In the genomic region with DNA sequence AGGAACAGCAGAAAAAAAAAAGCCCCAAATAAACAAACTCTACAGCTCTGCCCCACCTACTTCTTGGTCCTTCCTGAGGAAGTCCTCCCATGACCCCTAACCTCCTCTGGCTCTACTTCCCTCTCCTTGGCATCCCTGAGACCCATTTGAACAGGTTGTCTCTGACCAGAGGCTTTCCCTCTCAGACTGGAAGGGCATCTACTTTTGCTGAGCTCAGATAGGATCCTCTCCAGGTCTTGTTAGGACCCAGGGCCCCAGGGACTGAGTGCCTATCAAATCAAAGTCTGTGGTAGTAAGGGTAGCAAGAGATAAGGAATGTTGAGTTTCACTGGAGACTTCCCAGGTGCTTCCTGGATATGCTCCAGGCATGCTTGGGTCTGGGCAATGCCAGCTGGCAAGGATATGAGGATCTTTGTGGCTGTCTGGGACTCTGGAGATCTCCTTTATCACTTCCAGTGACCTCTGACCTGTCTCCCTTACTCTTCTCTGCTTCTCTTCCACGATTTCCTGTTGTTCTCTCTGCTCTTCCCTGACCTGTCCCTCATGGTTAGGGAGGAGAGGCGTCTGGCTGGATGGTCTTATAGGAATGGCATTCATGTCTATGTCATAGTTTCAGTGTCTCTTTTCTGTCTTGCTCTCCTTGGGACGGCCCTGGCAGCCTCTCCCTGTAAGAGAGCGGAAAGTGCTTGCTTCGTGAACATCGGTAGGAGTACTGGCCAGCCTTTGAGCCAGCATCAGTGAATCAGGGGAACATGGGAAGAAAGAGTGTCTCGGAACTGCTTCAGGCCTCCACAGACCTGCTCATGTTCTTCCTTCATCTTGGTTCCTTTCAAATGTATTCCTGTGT, we compare ENCODE assay signal across 12 mouse cellular contexts. TPM values are rescaled to one million over a fixed set of nuclear protein-coding genes. Genes with fewer than 3 reads are reported as not detected.
A peak's percentile ranks its signal among the peaks of the same experiment; 100 is the strongest.
DNase-seq lines count a peak whose midpoint lies in the region; ATAC-seq and TF ChIP-seq lines count a peak whose summit lies in the region.
"Had no signal": no experiment of that assay in that cellular context is flagged by ENCODE, and none has a peak within 500 bp of the region (broad histone marks: within the 10 kb centered on the region; RNA-seq: fewer than 3 reads in every experiment).

No protein-coding gene starts in this region.

- H3K27me3 ChIP-seq in heart, embryonic 10.5 days (ENCODE audit: insufficient read depth, poor library complexity, severe bottlenecking) = peaks cover 46% of the 10 kb centered on the region
- 0 out of 2 replicates have a peak, but pooled peaks cover 5% of the 10 kb centered on the region for H3K27me3 ChIP-seq in liver, postnatal 0 days (ENCODE audit: insufficient read depth, low read length)
- no peaks in the 10 kb centered on the region for H3K27me3 ChIP-seq in liver, embryonic 11.5 days (replicated peaks; ENCODE audit: control insufficient read depth, insufficient read depth, low read length)
- H3K27me3 ChIP-seq: embryonic facial prominence, embryonic 13.5 days; forebrain, embryonic 15.5 days had no signal

- intact Hi-C loops in heart, postnatal 36 days (cut with DNase I) = no loop called here

- ATAC-seq in liver, postnatal 0 days = no peak
- no peak for ATAC-seq in liver, embryonic 11.5 days (replicated peaks; ENCODE audit: low FRiP score)
- ATAC-seq: forebrain, embryonic 15.5 days had no signal

- H3K27ac ChIP-seq in heart, embryonic 10.5 days = peak overlapping the region; percentile 62; the same call in 1 of the 2 replicates
- H3K27ac ChIP-seq in liver, postnatal 0 days (ENCODE audit: low read depth) = peak overlapping the region; percentile 62
- no peak overlapping the region for H3K27ac ChIP-seq in liver, embryonic 11.5 days (ENCODE audit: low read depth, low read length)
- H3K27ac ChIP-seq: embryonic facial prominence, embryonic 13.5 days; forebrain, embryonic 15.5 days had no signal

- 0 out of 2 replicates have a peak overlapping the region, but pooled peaks have one; percentile 18 for H3K4me2 ChIP-seq in liver, postnatal 0 days (ENCODE audit: low read depth, low read length)
- H3K4me2 ChIP-seq in liver, embryonic 11.5 days = no peak overlapping the region
- H3K4me2 ChIP-seq: embryonic facial prominence, embryonic 13.5 days; forebrain, embryonic 15.5 days had no signal

- H3K4me1 ChIP-seq in heart, embryonic 10.5 days = peaks cover 77% of the 10 kb centered on the region
- peaks cover 20% of the 10 kb centered on the region for H3K4me1 ChIP-seq in liver, postnatal 0 days (ENCODE audit: insufficient read depth)
- H3K4me1 ChIP-seq in liver, embryonic 11.5 days (replicated peaks; ENCODE audit: control insufficient read depth, insufficient read depth, low read length) = 0 out of 2 replicates have a peak, but pooled peaks cover 5% of the 10 kb centered on the region

- H3K9ac ChIP-seq in liver, postnatal 0 days (replicated peaks) = no peak overlapping the region
- H3K9ac ChIP-seq in liver, embryonic 11.5 days (ENCODE audit: low read depth, low read length) = no peak overlapping the region
- H3K9ac ChIP-seq: embryonic facial prominence, embryonic 13.5 days; forebrain, embryonic 15.5 days had no signal

- H3K36me3 ChIP-seq in heart, embryonic 10.5 days = no peaks in the 10 kb centered on the region
- H3K36me3 ChIP-seq in liver, postnatal 0 days (replicated peaks; ENCODE audit: insufficient read depth, low read length) = no peaks in the 10 kb centered on the region
- no peaks in the 10 kb centered on the region for H3K36me3 ChIP-seq in liver, embryonic 11.5 days (ENCODE audit: control insufficient read depth, insufficient read depth, low read length)
- H3K36me3 ChIP-seq: embryonic facial prominence, embryonic 13.5 days; forebrain, embryonic 15.5 days had no signal

- DNase-seq in heart, embryonic 10.5 days (ENCODE audit: low spot score) = no peak
- DNase-seq in heart, postnatal 36 days = no peak
- no peak for DNase-seq in liver, postnatal 0 days
- DNase-seq in liver, embryonic 11.5 days (ENCODE audit: low spot score) = no peak
- peak; percentile 58 for DNase-seq in lung, postnatal 10 days
- no peak for DNase-seq in thymus, postnatal 36 days
- DNase-seq in thymus, postnatal 25 days = no peak
- DNase-seq: cerebellum, adult 9-10 months; gastrocnemius, postnatal 36 days; thymus, adult 18-20 months had no signal

- no peak for TF ChIP-seq CTCF in liver, postnatal 0 days (IDR thresholded peaks at IDR 0.05; ENCODE audit: low read depth)

- no peak overlapping the region for H3K4me3 ChIP-seq in heart, embryonic 10.5 days
- no peak overlapping the region for H3K4me3 ChIP-seq in liver, postnatal 0 days (ENCODE audit: low read depth, low read length)
- H3K4me3 ChIP-seq in liver, embryonic 11.5 days (ENCODE audit: low read depth, low read length) = no peak overlapping the region
- H3K4me3 ChIP-seq: embryonic facial prominence, embryonic 13.5 days; forebrain, embryonic 15.5 days had no signal

- WGBS in heart, embryonic 10.5 days = 47% methylated on average over 7 of the region's 7 CpGs
- 57% methylated on average over 7 of the region's 7 CpGs for WGBS in liver, postnatal 0 days (ENCODE audit: insufficient replicate concordance)
- 57% methylated on average over 7 of the region's 7 CpGs for WGBS in liver, embryonic 11.5 days

- TF ChIP-seq EP300 in liver, postnatal 0 days (IDR thresholded peaks at IDR 0.05; ENCODE audit: low read depth) = no peak

- no peaks in the 10 kb centered on the region for H3K9me3 ChIP-seq in heart, embryonic 10.5 days
- H3K9me3 ChIP-seq in liver, postnatal 0 days (ENCODE audit: low read length) = no peaks in the 10 kb centered on the region
- no peaks in the 10 kb centered on the region for H3K9me3 ChIP-seq in liver, embryonic 11.5 days (ENCODE audit: control insufficient read depth, low read length)
- H3K9me3 ChIP-seq: embryonic facial prominence, embryonic 13.5 days; forebrain, embryonic 15.5 days had no signal

RNA-seq across cellular contexts. Expression of gene Krt80, which starts 2.4 kb away (rescaled TPM):
- polyA plus RNA-seq in heart, embryonic 10.5 days (2016; fragmentation: Nextera tagmentation; extraction: Ambion mirVana) = 0.80 and 1.7 TPM in 2 replicates
- total RNA-seq in heart, postnatal 36 days (2021) = 1 to 10 TPM; 2.0 to 2.1 TPM
- 0.31 and 0.38 TPM in 2 replicates for polyA plus RNA-seq in liver, postnatal 0 days (2015; fragmentation: Nextera tagmentation; extraction: Ambion mirVana)
- 0.23 TPM in 1 of 2 replicates, not detected in the other for polyA plus RNA-seq in liver, embryonic 11.5 days (2014; fragmentation: Nextera tagmentation; extraction: Ambion mirVana)

RNA-seq across cellular contexts. Expression of gene Krt7, which starts 38.5 kb away (rescaled TPM):
- polyA plus RNA-seq in heart, embryonic 10.5 days (2016; fragmentation: Nextera tagmentation; extraction: Ambion mirVana) = 26.7 and 31.9 TPM in 2 replicates
- 1 to 10 TPM; 2.1 to 2.9 TPM for total RNA-seq in heart, postnatal 36 days (2021)
- 2.3 and 2.4 TPM in 2 replicates for polyA plus RNA-seq in liver, postnatal 0 days (2015; fragmentation: Nextera tagmentation; extraction: Ambion mirVana)
- polyA plus RNA-seq in liver, embryonic 11.5 days (2014; fragmentation: Nextera tagmentation; extraction: Ambion mirVana) = 13.3 and 13.9 TPM in 2 replicates
